Mouse (Mus musculus): ENCODE measurements around the gene Gpr152.
A peak's percentile ranks its signal among the peaks of the same experiment; 100 is the strongest.

Gene Gpr152

GRCm38 (mm10) chr19:4171393-4172290 lies 32.1 kb downstream of the Gpr152 start:
- DNase-seq (ENCODE audit: low spot score in 2 of 2) = no peak

GRCm38 (mm10) chr19:4172925-4173324 lies 33.3 kb downstream of the Gpr152 start:
- DNase-seq (ENCODE audit: low spot score in 2 of 2) = no peak

GRCm38 (mm10) chr19:4175368-4175947 lies 35.9 kb downstream of the Gpr152 start, which contains the start of gene Carns1:
TSS of gene Carns1 (minus strand) at chr19:4175479.
- no peak for DNase-seq (ENCODE audit: low spot score in 2 of 2)

GRCm38 (mm10) chr19:4180411-4180810 lies 40.8 kb downstream of the Gpr152 start:
- DNase-seq (ENCODE audit: low spot score in 2 of 2) = no peak

DNA sequence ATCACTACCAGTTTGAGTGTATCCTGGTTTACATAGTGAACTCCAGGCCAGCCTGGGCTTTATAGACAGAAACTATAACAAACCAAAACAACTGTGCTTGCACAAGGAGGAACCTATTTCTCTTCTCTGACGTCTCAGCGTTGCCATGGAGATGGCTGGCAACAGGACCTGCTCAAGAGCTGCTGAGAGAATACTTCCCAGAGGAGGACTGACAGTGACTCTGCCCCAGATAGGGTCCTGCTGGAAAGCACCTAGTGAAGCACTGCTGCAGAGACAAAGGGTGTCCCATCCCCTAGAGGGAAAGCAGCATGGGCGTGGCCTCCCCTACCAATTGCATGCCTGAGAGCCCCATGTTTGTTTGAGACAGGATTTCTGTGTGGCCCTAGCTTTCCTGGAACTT lies 42.3 kb downstream of the Gpr152 start:
- no peak for DNase-seq (ENCODE audit: low spot score in 2 of 2)

DNA sequence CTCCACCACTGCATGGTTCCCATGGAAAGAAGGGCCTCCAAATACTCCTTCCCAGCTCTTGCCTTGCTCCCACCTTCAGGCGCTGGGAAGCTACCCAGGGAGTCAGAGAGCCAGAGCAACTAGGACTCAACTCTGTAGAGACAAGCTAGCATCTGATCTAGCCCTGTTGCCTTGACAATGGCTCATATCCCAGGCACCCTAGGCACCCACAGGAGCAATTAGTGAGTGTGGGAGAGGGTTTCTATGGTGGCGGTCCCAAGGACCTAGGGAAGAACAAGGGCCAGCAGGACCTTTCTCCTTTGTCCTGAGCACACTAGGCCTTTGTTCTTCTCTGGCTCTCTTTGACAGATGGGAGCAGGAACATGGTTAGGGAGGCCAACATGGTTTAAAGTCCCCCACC lies 44.1 kb downstream of the Gpr152 start:
- no peak for DNase-seq (ENCODE audit: low spot score in 2 of 2)

- peak; percentile 84 to 85 for DNase-seq (ENCODE audit: low spot score in 2 of 2)
These were observed 45.7 kb downstream of the Gpr152 start for GRCm38 (mm10) chr19:4184976-4185975.

DNA sequence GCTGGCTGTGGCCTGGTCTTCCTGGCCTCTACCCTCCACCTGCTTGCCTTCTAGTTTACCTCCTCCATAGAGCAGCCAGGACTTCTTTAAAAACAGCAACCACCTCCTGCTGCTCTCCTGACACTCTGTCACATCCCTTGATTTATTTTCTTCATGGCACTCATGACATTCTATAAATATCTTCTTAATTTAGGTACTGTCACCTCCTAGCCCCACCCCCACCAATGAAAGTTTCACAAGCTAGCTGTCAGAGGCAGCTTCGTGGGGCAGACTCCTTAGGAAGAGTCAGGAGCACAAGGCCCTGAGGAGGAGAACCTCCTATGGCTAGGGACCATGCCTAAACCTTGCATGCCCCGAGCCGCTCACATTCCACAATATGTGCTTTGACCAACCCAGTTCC lies 47.7 kb downstream of the Gpr152 start:
- DNase-seq (ENCODE audit: low spot score in 2 of 2) = no peak

DNA sequence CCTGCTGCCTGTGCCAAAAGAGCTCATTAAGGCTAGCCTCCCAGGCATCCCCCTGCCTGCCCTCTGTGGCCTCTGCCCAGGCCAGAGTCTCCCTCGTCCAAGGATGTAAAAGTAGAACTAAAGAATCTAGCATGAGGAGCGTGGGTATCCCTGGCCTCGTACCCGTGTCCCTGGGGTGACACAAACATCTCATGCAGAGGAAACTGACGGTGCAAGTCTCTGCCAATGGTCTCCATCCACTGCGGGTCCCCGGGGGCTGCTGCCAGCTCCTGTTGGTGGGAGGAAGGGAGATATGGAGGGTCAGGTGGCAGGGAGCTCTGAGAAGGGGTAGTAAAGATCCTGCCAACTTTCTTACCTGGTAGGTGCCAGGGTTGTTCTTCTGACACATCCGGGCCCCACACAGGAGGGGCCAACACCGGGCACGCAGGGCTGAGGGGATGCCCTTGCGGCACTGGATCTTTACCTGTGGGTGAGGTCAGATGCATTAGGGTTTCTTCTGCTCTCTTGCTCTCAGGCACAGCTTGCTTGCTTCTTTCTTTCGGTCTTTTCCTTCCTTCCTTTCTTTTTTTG lies 49.5 kb downstream of the Gpr152 start:
- DNase-seq (ENCODE audit: low spot score in 2 of 2) = no peak

DNA sequence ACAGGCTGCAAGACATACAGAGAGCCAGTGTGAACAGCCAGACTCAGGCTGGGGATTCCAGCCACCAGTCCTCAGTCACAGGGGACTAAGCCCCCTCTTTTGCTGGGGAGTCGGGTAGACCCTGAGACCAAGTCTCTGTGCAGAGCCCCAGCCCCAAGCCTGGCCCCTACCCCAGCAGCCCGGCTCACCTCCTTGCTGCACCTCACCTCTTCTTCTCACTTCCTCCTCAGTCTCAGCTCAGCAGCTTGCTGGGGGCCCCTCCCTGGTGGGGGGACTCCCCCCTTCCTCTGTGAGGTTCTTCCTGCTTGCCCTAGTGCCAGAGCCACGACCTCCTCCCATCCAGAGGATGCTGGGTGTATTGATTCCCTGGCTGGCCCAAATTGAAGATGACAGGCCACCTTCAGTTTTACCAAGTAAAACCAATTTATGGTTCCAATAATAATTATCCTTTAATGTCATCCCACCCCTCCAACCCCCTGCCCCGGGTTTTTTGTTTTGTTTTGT lies 51.3 kb downstream of the Gpr152 start, which contains the start of gene Tbc1d10c:
TSS of gene Tbc1d10c (minus strand) at position 454 of the 504 bp plus-strand sequence.
- peak; percentile 87 to 91 for DNase-seq (ENCODE audit: low spot score in 2 of 2)

GRCm38 (mm10) chr19:4191528-4192250 lies 52.1 kb downstream of the Gpr152 start, which contains the start of gene Ppp1ca:
TSS of gene Ppp1ca (plus strand) at chr19:4192065.
- peak; percentile 96 to 100 for DNase-seq (ENCODE audit: low spot score in 2 of 2)

GRCm38 (mm10) chr19:4192251-4192985 lies 52.8 kb downstream of the Gpr152 start:
- no peak for DNase-seq (ENCODE audit: low spot score in 2 of 2)

DNA sequence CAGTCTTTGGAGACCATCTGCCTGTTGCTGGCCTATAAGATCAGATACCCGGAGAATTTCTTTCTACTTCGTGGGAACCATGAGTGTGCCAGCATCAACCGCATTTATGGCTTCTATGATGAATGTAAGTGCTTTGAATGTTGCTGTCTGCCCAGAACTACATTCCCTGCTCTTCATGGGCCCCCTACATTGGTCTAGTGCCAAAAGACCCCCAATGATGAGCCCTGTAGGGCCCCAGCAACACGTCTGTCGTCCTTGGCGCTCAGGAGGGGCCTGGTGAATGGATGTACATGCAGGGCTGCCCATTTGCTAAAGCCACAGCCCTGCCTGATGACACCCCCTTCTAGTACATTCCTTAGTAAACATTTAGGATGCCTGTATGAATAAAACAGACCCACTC lies 53.5 kb downstream of the Gpr152 start:
- DNase-seq (ENCODE audit: low spot score in 2 of 2) = no peak

- DNase-seq (ENCODE audit: low spot score in 2 of 2) = no peak
These were observed 54.6 kb downstream of the Gpr152 start for GRCm38 (mm10) chr19:4194021-4194724.

- DNase-seq (ENCODE audit: low spot score in 2 of 2) = no peak
These were observed 55.4 kb downstream of the Gpr152 start for GRCm38 (mm10) chr19:4194776-4195650.

Measured in thymus, postnatal 10 days (tissue).